Mouse (Mus musculus) C2C12 (cell line): ENCODE results near the gene Ihh.

ENCODE experiments used
- CEBPB ChIP-seq: IDR thresholded peaks from one replicate; pipeline ENCODE4 v1.6.1; 2011; ENCODE audit warnings: low read depth, mild to moderate bottlenecking, control low read depth, moderate library complexity
- CTCF ChIP-seq: IDR thresholded peaks from one replicate; pipeline ENCODE4 v1.5.1; 2011; ENCODE audit not compliant: control insufficient read depth, insufficient read depth, insufficient read length

GRCm38 (mm10) chr1:74964494-74965215 is 13.2 kb upstream of the Ihh start:
- TF ChIP-seq CEBPB, result no peak
- peak; percentile 86 for TF ChIP-seq CTCF
